Mouse (Mus musculus): ENCODE measurements around the gene Ccl24. TPM values are rescaled to one million over a fixed set of nuclear protein-coding genes. Genes with fewer than 3 reads are reported as not detected.
"Not testable (repeated sequence)": the region's sequence is repeated elsewhere in the genome, so short reads cannot be mapped to it uniquely, and the experiment has no call there.

Ccl24 gene
- polyA plus RNA-seq (2015; fragmentation: Nextera tagmentation; extraction: Ambion mirVana) = 0.71 and 0.84 TPM in 2 replicates

GRCm38 (mm10) chr5:135573006-135573405, at the start of gene Ccl24:
Ccl24 (minus strand) TSS chr5:135573049.
- no peaks in the 10 kb centered on the region for H3K4me1 ChIP-seq (ENCODE audit: insufficient read depth, low read depth, low read length)
- TF ChIP-seq CTCF (IDR thresholded peaks at IDR 0.05) (no peak), EP300 (IDR thresholded peaks at IDR 0.05) (no peak)
- no peaks in the 10 kb centered on the region for H3K36me3 ChIP-seq (ENCODE audit: insufficient read depth, low read length)
- DNase-seq (ENCODE audit: low spot score) (no peak), ATAC-seq (no peak)
- H3K27ac ChIP-seq (ENCODE audit: low read length) = no peak within 1 kb of the TSS
- no peak within 1 kb of the TSS for H3K4me3 ChIP-seq (ENCODE audit: low read depth, low read length)
- H3K4me2 ChIP-seq (replicated peaks; ENCODE audit: low read depth, low read length) = no peak within 1 kb of the TSS
- no peak within 1 kb of the TSS for H3K9ac ChIP-seq (replicated peaks; ENCODE audit: low read depth)
- no peaks in the 10 kb centered on the region for H3K27me3 ChIP-seq (replicated peaks; ENCODE audit: insufficient read depth, low read length)
- WGBS = 77% methylated on average over 6 of the region's 6 CpGs
- no peaks in the 10 kb centered on the region for H3K9me3 ChIP-seq (ENCODE audit: low read length)

- H3K4me3 ChIP-seq (ENCODE audit: low read depth, low read length) = no peak overlapping the region
- DNase-seq (ENCODE audit: low spot score) (no peak), ATAC-seq (peak; percentile 37; the same call in 1 of the 2 replicates)
- no peak overlapping the region for H3K9ac ChIP-seq (replicated peaks; ENCODE audit: low read depth)
- WGBS = 70% methylated on average over 10 of the region's 10 CpGs
- H3K9me3 ChIP-seq (ENCODE audit: low read length) = no peaks in the 10 kb centered on the region
- H3K27me3 ChIP-seq (replicated peaks; ENCODE audit: insufficient read depth, low read length) = no peaks in the 10 kb centered on the region
- TF ChIP-seq EP300 (IDR thresholded peaks at IDR 0.05) = no peak; the same call in 1 of the 2 replicates
- no peak for TF ChIP-seq CTCF (IDR thresholded peaks at IDR 0.05)
- no peaks in the 10 kb centered on the region for H3K4me1 ChIP-seq (ENCODE audit: insufficient read depth, low read depth, low read length)
- H3K27ac ChIP-seq (ENCODE audit: low read length) = no peak overlapping the region
- no peak overlapping the region for H3K4me2 ChIP-seq (replicated peaks; ENCODE audit: low read depth, low read length)
- no peaks in the 10 kb centered on the region for H3K36me3 ChIP-seq (ENCODE audit: insufficient read depth, low read length)
These were observed 48.9 kb upstream of the Ccl24 start for GRCm38 (mm10) chr5:135621725-135622124.

GRCm38 (mm10) chr5:135620526-135620925, 47.7 kb upstream of the Ccl24 start:
- Histone ChIP-seq H3K36me3 (ENCODE audit: insufficient read depth, low read length) (no peaks in the 10 kb centered on the region), H3K4me3 (ENCODE audit: low read depth, low read length) (no peak overlapping the region), H3K4me2 (replicated peaks; ENCODE audit: low read depth, low read length) (no peak overlapping the region), H3K27me3 (replicated peaks; ENCODE audit: insufficient read depth, low read length) (no peaks in the 10 kb centered on the region), H3K9me3 (ENCODE audit: low read length) (no peaks in the 10 kb centered on the region), H3K27ac (ENCODE audit: low read length) (no peak overlapping the region), H3K9ac (replicated peaks; ENCODE audit: low read depth) (no peak overlapping the region), H3K4me1 (ENCODE audit: insufficient read depth, low read depth, low read length) (no peaks in the 10 kb centered on the region)
- TF ChIP-seq CTCF (IDR thresholded peaks at IDR 0.05) (no peak), EP300 (IDR thresholded peaks at IDR 0.05) (peak; percentile 54)
- DNase-seq (ENCODE audit: low spot score) (no peak), ATAC-seq (no peak)
- WGBS = 83% methylated on average over 9 of the region's 9 CpGs

GRCm38 (mm10) chr5:135619741-135620140, 46.9 kb upstream of the Ccl24 start:
- not testable (repeated sequence) for H3K4me1 ChIP-seq (ENCODE audit: insufficient read depth, low read depth, low read length); DNase-seq (ENCODE audit: low spot score); H3K27me3 ChIP-seq (replicated peaks; ENCODE audit: insufficient read depth, low read length); H3K4me2 ChIP-seq (replicated peaks; ENCODE audit: low read depth, low read length); H3K27ac ChIP-seq (ENCODE audit: low read length); H3K36me3 ChIP-seq (ENCODE audit: insufficient read depth, low read length); H3K9ac ChIP-seq (replicated peaks; ENCODE audit: low read depth); ATAC-seq; H3K4me3 ChIP-seq (ENCODE audit: low read depth, low read length); H3K9me3 ChIP-seq (ENCODE audit: low read length)
- 82% methylated on average over 10 of the region's 10 CpGs for WGBS

GRCm38 (mm10) chr5:135609794-135610193, 36.9 kb upstream of the Ccl24 start:
- WGBS = 69% methylated on average over 4 of the region's 4 CpGs
- H3K4me2 ChIP-seq (replicated peaks; ENCODE audit: low read depth, low read length) = no peak overlapping the region
- DNase-seq (ENCODE audit: low spot score) = no peak
- no peak for TF ChIP-seq EP300 (IDR thresholded peaks at IDR 0.05)
- no peak overlapping the region for H3K4me3 ChIP-seq (ENCODE audit: low read depth, low read length)
- H3K4me1 ChIP-seq (ENCODE audit: insufficient read depth, low read depth, low read length) = no peaks in the 10 kb centered on the region
- no peak for ATAC-seq
- H3K27ac ChIP-seq (ENCODE audit: low read length) = no peak overlapping the region
- no peaks in the 10 kb centered on the region for H3K9me3 ChIP-seq (ENCODE audit: low read length)
- no peaks in the 10 kb centered on the region for H3K27me3 ChIP-seq (replicated peaks; ENCODE audit: insufficient read depth, low read length)
- H3K9ac ChIP-seq (replicated peaks; ENCODE audit: low read depth) = no peak overlapping the region
- no peaks in the 10 kb centered on the region for H3K36me3 ChIP-seq (ENCODE audit: insufficient read depth, low read length)

GRCm38 (mm10) chr5:135607581-135607980, 34.7 kb upstream of the Ccl24 start:
- DNase-seq (ENCODE audit: low spot score) (no peak), ATAC-seq (no peak)
- Histone ChIP-seq H3K27ac (ENCODE audit: low read length) (no peak overlapping the region), H3K36me3 (ENCODE audit: insufficient read depth, low read length) (no peaks in the 10 kb centered on the region), H3K9ac (replicated peaks; ENCODE audit: low read depth) (no peak overlapping the region), H3K4me2 (replicated peaks; ENCODE audit: low read depth, low read length) (no peak overlapping the region), H3K4me3 (ENCODE audit: low read depth, low read length) (no peak overlapping the region), H3K4me1 (ENCODE audit: insufficient read depth, low read depth, low read length) (no peaks in the 10 kb centered on the region), H3K9me3 (ENCODE audit: low read length) (no peaks in the 10 kb centered on the region), H3K27me3 (replicated peaks; ENCODE audit: insufficient read depth, low read length) (no peaks in the 10 kb centered on the region)
- no peak for TF ChIP-seq CTCF (IDR thresholded peaks at IDR 0.05)
- TF ChIP-seq EP300 (IDR thresholded peaks at IDR 0.05) = no peak
- WGBS = 41% methylated on average over 1 of the region's 1 CpGs

- H3K27ac ChIP-seq (ENCODE audit: low read length); ATAC-seq: not testable (repeated sequence)
These were observed 33.9 kb upstream of the Ccl24 start for GRCm38 (mm10) chr5:135606717-135607116.

GRCm38 (mm10) chr5:135604643-135605042, 31.8 kb upstream of the Ccl24 start:
- not testable (repeated sequence) for H3K4me1 ChIP-seq (ENCODE audit: insufficient read depth, low read depth, low read length); H3K4me2 ChIP-seq (replicated peaks; ENCODE audit: low read depth, low read length); H3K27ac ChIP-seq (ENCODE audit: low read length); H3K4me3 ChIP-seq (ENCODE audit: low read depth, low read length); H3K27me3 ChIP-seq (replicated peaks; ENCODE audit: insufficient read depth, low read length); H3K9me3 ChIP-seq (ENCODE audit: low read length); H3K36me3 ChIP-seq (ENCODE audit: insufficient read depth, low read length); DNase-seq (ENCODE audit: low spot score); H3K9ac ChIP-seq (replicated peaks; ENCODE audit: low read depth); ATAC-seq
- no CpG with 5 or more reads among the region's 1 CpGs for WGBS

More at GRCm38 (mm10) chr5:135606717-135607116, 33.9 kb upstream of the Ccl24 start:
- H3K9ac ChIP-seq (replicated peaks; ENCODE audit: low read depth); H3K4me1 ChIP-seq (ENCODE audit: insufficient read depth, low read depth, low read length); H3K27me3 ChIP-seq (replicated peaks; ENCODE audit: insufficient read depth, low read length); H3K4me3 ChIP-seq (ENCODE audit: low read depth, low read length); H3K9me3 ChIP-seq (ENCODE audit: low read length); H3K4me2 ChIP-seq (replicated peaks; ENCODE audit: low read depth, low read length); H3K36me3 ChIP-seq (ENCODE audit: insufficient read depth, low read length); DNase-seq (ENCODE audit: low spot score): not testable (repeated sequence)
- no CpG with 5 or more reads among the region's 1 CpGs for WGBS
